Mouse (Mus musculus): ENCODE data around the gene Trib3.
"Not testable (repeated sequence)": the region's sequence is repeated elsewhere in the genome, so short reads cannot be mapped to it uniquely, and the experiment has no call there.

Gene Trib3

DNA sequence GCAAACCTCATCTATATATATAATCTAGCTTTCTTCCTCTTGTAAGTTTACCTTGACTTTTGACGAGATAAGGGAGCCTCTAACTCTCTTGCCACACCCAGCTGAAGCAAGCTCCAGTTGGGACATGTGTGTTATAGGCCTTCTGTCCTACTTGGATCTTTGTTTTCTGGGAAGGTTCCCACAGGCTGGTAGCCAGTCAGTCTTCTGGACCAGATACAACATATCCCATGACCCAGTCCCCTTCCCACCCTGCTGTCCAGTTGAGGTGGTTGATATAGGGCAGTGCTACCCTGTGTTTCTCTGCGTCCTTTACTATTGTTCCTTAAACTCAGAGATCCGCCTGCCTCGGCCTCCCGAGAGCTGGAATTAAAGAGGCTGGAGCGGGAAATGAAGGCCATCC is 38.4 kb downstream of the Trib3 start:
- DNase-seq: no peak

DNA sequence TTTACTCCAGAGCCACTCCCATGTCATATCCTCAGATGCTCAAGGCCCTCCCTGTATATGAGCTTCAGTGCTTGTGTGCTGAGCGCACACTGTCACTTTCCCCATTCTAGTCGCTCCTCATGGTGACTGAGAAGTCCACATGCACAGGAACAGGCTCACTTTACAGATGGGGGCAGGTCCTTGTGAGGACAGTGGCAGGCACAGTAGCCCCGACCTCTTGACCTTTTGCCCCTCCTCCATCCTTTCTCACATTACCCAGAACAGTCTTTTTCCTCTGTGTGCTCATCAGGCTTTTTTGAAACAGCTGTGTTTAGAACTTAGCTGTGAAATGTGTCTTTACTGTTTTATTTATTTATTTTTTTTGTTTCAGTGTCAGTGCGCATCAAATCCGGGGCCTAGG is 40.1 kb downstream of the Trib3 start:
- no peak for DNase-seq

DNA sequence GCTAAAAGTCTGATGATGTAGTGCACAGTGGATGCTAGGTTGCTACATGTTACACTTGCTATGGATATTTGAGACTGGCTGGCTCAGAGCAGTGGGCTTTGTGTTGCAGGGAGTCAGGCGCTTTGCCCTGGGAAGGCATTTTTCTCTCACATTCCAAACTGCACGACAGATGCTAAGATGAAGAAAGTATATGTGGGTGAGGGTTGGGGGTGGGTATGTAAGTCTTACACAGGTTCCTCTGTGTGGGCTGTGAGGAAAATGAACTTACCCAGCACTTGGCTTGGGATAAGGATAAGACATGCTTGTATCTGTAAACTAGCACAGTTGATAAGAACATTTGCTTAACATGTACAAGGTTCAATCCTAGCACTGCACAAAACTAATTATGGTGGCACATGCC is 41.0 kb downstream of the Trib3 start:
- DNase-seq: no peak

DNA sequence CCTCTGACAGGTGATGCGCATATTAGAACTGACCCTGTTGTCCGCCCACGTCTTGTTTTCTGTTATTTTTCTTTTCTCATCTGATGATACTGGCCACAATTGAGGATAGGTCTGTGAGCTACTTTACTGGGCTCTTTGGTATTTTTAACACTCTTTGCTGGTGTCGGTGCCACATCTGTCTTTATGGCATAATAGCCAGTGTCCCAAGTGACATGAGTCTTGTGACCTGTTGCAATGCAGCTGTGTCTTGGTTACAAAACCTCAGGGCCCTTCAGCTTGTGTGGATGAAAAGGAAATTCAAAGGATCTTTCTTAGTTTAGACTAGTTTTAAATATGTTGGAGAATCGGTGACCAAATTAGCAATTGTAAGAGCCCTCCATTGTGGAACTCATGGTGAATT is 49.3 kb downstream of the Trib3 start:
- no peak for DNase-seq

DNA sequence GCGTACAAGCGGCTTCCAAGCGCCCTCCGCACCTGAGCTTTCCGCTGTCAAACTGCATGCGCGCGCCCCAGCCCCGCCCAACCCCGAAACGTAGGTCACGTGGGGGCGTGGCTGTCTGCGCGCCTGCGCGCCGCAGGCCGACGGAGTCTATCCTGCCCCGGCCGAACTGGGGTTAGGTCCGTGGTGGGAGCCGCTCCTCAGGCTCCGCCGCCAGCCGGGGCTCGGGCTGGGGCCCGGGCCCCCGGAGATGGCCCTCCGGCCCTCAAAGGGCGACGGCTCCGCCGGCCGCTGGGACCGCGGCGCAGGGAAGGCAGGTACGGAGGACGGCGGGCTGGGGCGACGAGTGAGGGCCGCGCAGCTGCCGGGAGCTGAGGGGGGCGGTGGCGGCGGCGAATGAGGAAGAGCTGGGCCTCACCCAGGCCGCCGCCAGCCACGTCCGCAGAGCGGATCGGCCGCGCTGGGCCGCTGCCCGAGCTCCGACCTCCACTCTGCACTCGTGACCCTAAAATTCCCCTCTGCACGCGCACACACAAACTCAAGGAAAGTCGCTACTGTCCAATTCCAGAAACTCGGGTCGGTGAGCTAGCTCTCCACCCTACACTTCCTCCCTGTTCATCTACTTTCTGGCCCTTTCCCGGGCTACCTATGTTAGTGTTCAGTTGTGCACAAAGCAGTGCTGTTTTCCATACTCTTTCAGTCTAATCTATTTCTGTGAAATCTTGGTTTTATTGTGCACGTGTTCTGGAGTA is 49.9 kb downstream of the Trib3 start, which contains the start of gene Tbc1d20:
Tbc1d20 (plus strand) TSS at position 102 of the 749 bp plus-strand sequence.
- peak; percentile 92 to 95 for DNase-seq

DNA sequence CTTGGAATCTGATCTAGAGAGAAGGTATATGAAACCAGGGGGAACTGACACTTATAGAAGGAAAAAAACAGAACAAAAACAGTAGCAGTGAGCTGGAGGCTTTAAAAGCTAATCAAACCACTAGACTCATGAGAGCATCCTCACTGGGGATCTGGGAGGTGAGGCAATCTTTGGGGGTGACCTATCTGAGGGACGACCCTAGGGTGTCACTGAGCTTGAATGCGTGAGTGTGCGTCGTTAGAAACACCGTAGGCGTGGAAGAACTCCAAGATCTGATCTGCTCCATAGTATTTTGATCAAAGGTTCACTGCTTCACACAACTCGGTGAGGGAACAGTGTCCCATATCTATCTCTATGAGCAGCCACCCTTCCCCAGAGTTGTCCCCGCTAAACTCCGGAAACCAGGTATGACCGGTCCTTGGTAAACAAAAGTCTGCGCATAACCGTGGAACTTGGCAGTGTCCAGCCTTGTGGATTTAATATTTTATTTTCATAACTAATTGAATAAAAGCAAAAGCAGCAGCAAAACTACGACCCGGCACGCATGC is 50.6 kb downstream of the Trib3 start:
- DNase-seq: no peak

DNA sequence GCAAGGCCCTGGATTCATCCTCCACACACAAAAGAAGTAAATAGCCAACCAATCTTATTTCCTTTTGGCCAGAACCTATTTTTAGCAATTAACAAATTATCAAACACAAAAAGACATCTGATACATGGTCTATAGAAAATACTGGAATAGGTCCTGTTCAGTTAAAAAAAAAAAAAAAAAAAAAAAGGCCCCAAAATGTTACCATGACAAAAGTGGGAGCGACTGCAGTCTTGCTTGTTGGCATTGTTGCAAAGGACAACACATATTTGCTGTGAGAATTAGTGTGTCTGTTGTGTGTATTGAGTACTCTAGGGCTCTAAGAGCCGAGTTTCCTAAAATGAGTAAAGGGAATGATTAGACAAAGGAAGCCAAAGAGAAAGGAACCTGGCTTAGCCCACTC is 51.4 kb downstream of the Trib3 start:
- no peak for DNase-seq

DNA sequence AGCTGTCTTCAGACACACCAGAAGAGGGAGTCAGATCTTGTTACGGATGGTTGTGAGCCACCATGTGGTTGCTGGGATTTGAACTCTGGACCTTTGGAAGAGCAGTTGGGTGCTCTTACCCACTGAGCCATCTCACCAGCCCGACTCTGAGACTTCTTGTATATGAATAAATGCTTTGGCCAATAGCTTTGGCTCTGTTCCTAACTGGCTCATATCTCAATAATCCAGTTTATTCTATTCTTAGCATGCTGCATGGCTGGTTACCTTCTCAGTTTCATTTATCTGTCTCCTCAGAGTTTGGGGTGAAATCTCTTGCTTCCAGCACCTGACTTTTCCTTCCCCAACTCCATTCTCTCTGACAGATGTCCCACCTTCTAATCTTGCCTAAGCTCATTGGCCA is 54.2 kb downstream of the Trib3 start:
- not testable (repeated sequence) for DNase-seq

DNA sequence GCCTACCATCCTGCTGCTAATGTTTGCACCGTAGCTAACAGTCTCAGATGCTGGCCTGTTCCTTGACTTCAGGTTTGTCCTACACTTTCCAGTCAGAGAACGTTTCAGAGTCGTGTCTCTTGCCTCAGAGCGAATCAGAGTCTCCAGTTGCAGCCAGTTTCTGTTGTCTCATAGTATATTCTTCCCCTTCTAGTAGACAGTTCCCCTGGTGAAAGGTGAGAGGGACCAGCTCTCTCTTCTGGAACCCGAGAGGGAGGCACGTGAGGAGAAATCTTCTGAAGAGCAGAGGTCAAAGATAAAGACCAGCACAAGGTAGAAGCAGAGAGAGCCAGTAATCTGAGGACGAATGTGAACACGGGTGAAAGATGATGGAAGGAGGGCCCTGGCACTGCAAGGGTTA is 55.8 kb downstream of the Trib3 start:
- no peak for DNase-seq

DNA sequence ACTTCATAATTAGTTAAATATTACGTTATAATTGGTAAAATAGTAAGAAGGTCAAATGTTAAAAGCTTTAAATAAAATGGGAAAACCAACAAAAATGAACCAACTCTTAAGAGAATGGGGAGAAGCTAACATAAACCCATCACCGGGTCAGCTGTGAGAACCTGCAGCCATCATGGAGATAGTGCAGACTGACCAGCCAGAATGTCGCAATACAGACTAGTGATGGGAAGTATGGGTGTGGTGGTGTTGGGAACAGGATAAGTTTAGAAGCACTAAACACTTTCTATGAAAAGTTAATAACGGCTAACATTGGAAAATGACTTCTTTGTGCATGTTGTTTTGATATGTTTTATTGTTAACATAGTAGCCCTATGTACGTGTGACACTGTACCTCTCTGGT is 56.3 kb downstream of the Trib3 start:
- DNase-seq: no peak

Data from kidney, postnatal 4 days (tissue).